11 mouse cellular contexts compared by ENCODE assay signal in the genomic region with DNA sequence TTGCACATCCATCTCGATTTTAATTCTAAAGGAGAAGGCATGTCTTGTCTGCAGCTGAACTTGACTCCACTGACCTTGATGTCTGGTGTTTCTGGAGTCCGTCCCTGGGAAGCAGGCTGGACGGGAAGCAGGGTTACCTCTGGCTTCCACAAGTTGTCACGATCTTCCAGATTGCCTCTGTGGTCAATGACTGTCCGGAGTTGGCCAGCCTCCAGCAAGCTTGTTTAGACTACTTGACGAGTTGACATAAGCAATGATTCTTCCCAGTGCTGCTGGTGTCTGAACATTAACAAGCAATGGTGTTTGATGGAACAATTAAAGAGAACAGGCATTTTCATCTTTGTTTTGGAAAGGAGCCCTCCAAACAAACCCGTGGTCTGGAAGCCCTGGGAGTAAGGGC.
DNase-seq lines count a peak whose midpoint lies in the region; ATAC-seq and TF ChIP-seq lines count a peak whose summit lies in the region.
"Had no signal": no experiment of that assay in that cellular context is flagged by ENCODE, and none has a peak within 500 bp of the region (broad histone marks: within the 10 kb centered on the region; RNA-seq: fewer than 3 reads in every experiment).

No protein-coding gene starts in this region.

- H3K27ac ChIP-seq in intestine, embryonic 14.5 days (ENCODE audit: low read depth): 0 out of 2 replicates have a peak overlapping the region, but pooled peaks have one; percentile 22
- H3K27ac ChIP-seq in intestine, embryonic 16.5 days (ENCODE audit: low read length): no peak overlapping the region
- peak overlapping the region; percentile 25; the same call in 1 of the 2 replicates for H3K27ac ChIP-seq in embryonic fibroblast, embryonic 13.5 days (ENCODE audit: insufficient read depth, low read length)
- H3K27ac ChIP-seq in forebrain, embryonic 15.5 days (replicated peaks): no peak overlapping the region
- H3K27ac ChIP-seq: hindbrain, embryonic 14.5 days; limb, embryonic 12.5 days had no signal

- no peak for ATAC-seq in intestine, embryonic 14.5 days (replicated peaks; ENCODE audit: low FRiP score, low TSS enrichment, low read depth)
- no peak for ATAC-seq in intestine, embryonic 16.5 days
- ATAC-seq in activated CD4-positive, CD25-positive, alpha-beta regulatory T cell, adult 4 months: no peak
- ATAC-seq in forebrain, embryonic 15.5 days (replicated peaks): no peak

- no peaks in the 10 kb centered on the region for H3K9me3 ChIP-seq in intestine, embryonic 14.5 days (ENCODE audit: control insufficient read depth, low read length)
- H3K9me3 ChIP-seq in intestine, embryonic 16.5 days (ENCODE audit: control insufficient read depth, low read length): no peaks in the 10 kb centered on the region
- no peaks in the 10 kb centered on the region for H3K9me3 ChIP-seq in forebrain, embryonic 15.5 days
- H3K9me3 ChIP-seq: limb, embryonic 12.5 days had no signal

- no peak for TF ChIP-seq POLR2A in embryonic fibroblast, embryonic 13.5 days (IDR thresholded peaks at IDR 0.05; ENCODE audit: low read depth, low read length)

- H3K9ac ChIP-seq in intestine, embryonic 14.5 days (ENCODE audit: low read length): no peak overlapping the region
- H3K9ac ChIP-seq in intestine, embryonic 16.5 days (ENCODE audit: low read depth, low read length): no peak overlapping the region
- no peak overlapping the region for H3K9ac ChIP-seq in forebrain, embryonic 15.5 days (replicated peaks)
- H3K9ac ChIP-seq: hindbrain, embryonic 14.5 days; limb, embryonic 12.5 days had no signal

- H3K4me1 ChIP-seq in intestine, embryonic 14.5 days (replicated peaks; ENCODE audit: control insufficient read depth, insufficient read depth, low read length): peaks cover 17% of the 10 kb centered on the region; the same call in 1 of the 2 replicates
- H3K4me1 ChIP-seq in intestine, embryonic 16.5 days (ENCODE audit: control insufficient read depth, insufficient read depth, low read length): peaks cover 3% of the 10 kb centered on the region
- peaks cover 19% of the 10 kb centered on the region for H3K4me1 ChIP-seq in embryonic fibroblast, embryonic 13.5 days (ENCODE audit: control insufficient read depth, insufficient read depth, low read length)
- H3K4me1 ChIP-seq in forebrain, embryonic 15.5 days: peaks cover 13% of the 10 kb centered on the region

- H3K36me3 ChIP-seq in intestine, embryonic 14.5 days (ENCODE audit: control insufficient read depth, insufficient read depth, low read length): no peaks in the 10 kb centered on the region
- no peaks in the 10 kb centered on the region for H3K36me3 ChIP-seq in intestine, embryonic 16.5 days (ENCODE audit: control insufficient read depth, insufficient read depth, low read length)
- H3K36me3 ChIP-seq in forebrain, embryonic 15.5 days: no peaks in the 10 kb centered on the region
- H3K36me3 ChIP-seq: limb, embryonic 12.5 days had no signal

- TF ChIP-seq CTCF in embryonic fibroblast, embryonic 13.5 days (IDR thresholded peaks at IDR 0.05; ENCODE audit: borderline replicate concordance, insufficient read depth, low read length): no peak

- no peak overlapping the region for H3K4me3 ChIP-seq in intestine, embryonic 14.5 days (ENCODE audit: low read depth, low read length)
- H3K4me3 ChIP-seq in intestine, embryonic 16.5 days (ENCODE audit: low read length): no peak overlapping the region
- no peak overlapping the region for H3K4me3 ChIP-seq in embryonic fibroblast, embryonic 13.5 days (ENCODE audit: insufficient read depth, low read length)
- no peak overlapping the region for H3K4me3 ChIP-seq in forebrain, embryonic 15.5 days
- H3K4me3 ChIP-seq: limb, embryonic 12.5 days had no signal

- DNase-seq in intestine, embryonic 14.5 days (ENCODE audit: low spot score): no peak
- DNase-seq in MN1 (ENCODE audit: low spot score): peak; percentile 89
- DNase-seq in kidney, postnatal 14 days: peak; percentile 71
- DNase-seq in layer of hippocampus, adult 9-10 months (ENCODE audit: low spot score): no peak
- DNase-seq: thymus, postnatal 4 days had no signal

- H3K27me3 ChIP-seq in intestine, embryonic 14.5 days (replicated peaks; ENCODE audit: control insufficient read depth, insufficient read depth, low read length): no peaks in the 10 kb centered on the region
- H3K27me3 ChIP-seq in intestine, embryonic 16.5 days (replicated peaks; ENCODE audit: control insufficient read depth, insufficient read depth, low read length): no peaks in the 10 kb centered on the region
- no peaks in the 10 kb centered on the region for H3K27me3 ChIP-seq in forebrain, embryonic 15.5 days
- H3K27me3 ChIP-seq: limb, embryonic 12.5 days had no signal

- H3K4me2 ChIP-seq in intestine, embryonic 14.5 days (ENCODE audit: low read length): 0 out of 2 replicates have a peak overlapping the region, but pooled peaks have one; percentile 8
- no peak overlapping the region for H3K4me2 ChIP-seq in intestine, embryonic 16.5 days (ENCODE audit: low read depth, low read length)
- no peak overlapping the region for H3K4me2 ChIP-seq in forebrain, embryonic 15.5 days (replicated peaks)
- H3K4me2 ChIP-seq: hindbrain, embryonic 14.5 days; limb, embryonic 12.5 days had no signal

- 26% methylated on average over 7 of the region's 7 CpGs for WGBS in intestine, embryonic 14.5 days
- 28% methylated on average over 7 of the region's 7 CpGs for WGBS in intestine, embryonic 16.5 days
- 59% methylated on average over 7 of the region's 7 CpGs for WGBS in forebrain, embryonic 15.5 days

Comparison
In these comparisons a context has a peak if more than half of its experiments do, and no peak if none do; other contexts are left out.
1. H3K27ac ChIP-seq: peak in intestine, embryonic 14.5 days (single experiment) and embryonic fibroblast, embryonic 13.5 days (single experiment); none in intestine, embryonic 16.5 days (single experiment) and forebrain, embryonic 15.5 days (single experiment).
2. DNase-seq: peak in MN1 (single experiment) and kidney, postnatal 14 days (single experiment); none in intestine, embryonic 14.5 days (single experiment) and layer of hippocampus, adult 9-10 months (single experiment).